Mouse (Mus musculus): ENCODE measurements at regions not wholly inside any gene's neighbourhood (a gene's known extent, or its start where the extent isn't known, plus 50 kb on each side); places are given as distances from the start of the nearest gene placed in this dataset.

DNA sequence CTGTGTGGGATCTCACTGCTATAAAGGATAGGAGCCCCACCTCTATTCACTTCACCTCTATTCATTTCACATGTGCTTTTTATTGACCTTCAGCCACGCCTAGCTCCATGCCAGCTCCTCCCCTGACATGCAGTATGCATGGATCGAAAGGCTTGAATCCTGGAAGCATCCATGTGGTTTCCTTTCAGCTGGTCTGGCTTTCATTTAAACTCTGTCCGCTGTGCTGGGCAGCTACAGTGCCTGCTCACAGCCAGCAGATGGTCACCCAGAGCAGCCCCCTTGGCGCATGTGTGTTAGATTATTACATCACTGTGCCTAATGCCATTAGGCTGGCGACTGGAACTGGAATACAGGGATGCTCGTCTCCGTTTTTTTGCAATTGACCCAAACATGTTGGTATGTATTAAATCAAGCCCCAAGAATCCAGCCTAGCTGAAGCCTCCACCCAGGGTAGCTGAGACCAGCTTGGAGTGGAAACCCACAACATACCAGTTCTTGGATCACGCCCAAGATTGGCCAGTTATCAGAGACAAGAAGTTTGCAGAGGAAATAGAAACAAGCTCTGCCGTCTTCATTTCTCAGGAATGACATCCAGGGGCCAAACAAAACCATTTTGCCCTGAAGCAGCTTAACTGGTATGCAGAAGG, 113.2 kb downstream of the Inhbb start:
- DNase-seq (ENCODE audit: low read depth, low spot score) = no peak

DNA sequence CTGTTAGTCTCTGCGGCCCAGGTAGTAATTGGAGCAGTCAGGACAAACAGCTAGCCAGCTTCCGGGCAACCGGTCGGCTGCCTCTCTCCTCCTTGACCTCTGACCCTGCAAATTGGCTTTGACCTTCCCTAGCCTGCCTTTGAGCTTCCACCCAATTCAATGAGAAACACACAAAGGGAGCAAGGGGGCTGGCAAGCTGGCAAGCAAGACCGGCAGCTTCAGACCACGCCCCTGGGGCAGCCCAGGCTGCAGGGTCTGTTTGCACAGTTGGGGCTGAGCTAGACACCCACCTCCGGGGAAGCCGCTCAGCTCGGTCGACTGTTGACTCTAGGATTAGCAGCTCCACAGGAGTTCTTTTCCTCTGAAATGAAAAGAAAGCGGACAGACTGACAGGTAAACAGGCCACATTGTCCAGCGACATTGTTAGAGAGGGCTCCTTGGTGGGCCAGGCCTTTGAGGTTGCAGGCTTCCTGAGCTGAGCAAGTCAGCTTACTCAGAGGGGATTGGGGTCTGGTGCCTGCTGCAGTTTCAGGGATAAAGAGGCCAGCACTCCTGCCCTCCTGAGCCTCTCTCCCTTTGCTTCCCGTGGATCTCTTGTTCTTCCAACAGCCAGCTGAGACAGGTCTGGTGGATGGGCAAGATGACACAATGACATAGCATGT, 116.6 kb downstream of the Inhbb start:
- peak; percentile 95 for DNase-seq (ENCODE audit: low read depth, low spot score)

DNA sequence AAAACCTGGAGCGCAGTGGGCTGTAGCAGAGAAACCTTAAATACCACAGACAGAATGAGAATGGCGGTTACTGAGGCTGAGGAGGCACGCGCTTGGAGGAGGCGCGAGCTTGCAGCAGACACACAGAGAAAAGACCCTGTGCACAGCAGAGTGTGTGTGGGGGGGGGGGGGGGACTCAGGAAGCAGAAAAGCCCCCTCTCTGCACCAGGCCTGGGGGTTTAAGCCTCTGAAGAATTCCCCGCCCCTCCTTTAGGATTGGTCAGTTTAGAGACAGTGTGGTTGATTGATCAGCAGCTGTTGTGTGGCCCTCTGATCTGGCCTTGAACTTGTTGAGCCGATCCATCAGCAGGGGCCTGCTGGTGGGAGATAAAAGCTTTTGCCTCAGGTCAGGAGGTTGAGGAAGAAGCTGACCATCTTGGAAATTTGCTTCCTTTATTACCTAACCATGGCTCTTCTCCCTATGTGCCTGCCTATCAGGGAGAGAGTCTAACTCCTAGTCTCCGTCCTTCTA, 117.5 kb downstream of the Inhbb start:
- peak; percentile 50 for DNase-seq (ENCODE audit: low read depth, low spot score)

DNA sequence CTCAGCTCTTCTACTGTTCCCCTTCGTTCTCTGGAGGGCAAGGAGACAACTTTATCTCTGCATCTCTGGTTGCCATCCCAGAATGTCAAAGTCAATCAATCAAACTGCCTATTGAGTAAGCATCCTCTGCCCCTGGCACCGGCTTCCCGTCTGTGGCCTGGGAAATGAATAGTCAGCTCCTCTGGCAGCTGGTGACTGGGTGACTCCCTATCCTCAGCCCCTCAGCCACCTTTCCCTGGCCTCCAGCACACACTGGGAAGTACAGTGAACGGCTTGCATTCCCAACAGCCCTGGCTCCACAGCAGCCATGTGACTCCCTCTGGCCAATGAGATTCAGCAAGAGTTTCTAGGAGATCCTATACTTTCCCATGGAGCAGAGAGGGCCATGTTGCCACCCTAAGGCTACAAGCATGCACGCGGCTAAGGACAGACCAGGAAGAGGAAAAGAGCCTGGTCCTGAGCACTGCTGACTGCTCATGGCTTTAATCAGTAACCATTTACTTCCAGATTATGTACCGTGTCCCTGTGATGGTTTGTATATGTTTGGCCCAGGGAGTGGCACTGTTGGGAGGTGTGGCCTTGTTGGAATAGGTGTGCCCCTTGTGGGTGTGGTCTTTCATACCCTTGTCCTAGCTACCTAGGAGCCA, 119.6 kb downstream of the Inhbb start:
- peak; percentile 92 for DNase-seq (ENCODE audit: low read depth, low spot score)

DNA sequence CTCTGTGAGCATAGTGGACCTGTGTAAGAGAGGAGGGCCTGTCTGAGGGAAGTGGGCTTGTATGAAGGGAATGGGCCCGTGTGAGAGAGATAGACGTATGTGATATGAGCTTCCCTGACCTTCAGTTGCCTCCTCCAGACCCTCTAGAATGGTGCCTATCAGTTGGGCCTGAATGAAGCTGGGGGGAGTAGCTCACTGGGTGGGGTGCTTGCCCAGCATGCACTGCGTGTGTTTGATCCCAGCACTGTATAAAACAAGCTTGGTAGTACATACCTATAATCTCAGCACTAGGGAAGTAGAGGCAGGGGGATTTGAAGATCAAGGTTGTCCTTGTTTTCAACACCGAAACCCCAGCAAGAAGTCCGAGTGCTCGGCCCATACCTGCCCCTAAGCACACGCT, 120.1 kb downstream of the Inhbb start:
- DNase-seq (ENCODE audit: low read depth, low spot score) = no peak

DNA sequence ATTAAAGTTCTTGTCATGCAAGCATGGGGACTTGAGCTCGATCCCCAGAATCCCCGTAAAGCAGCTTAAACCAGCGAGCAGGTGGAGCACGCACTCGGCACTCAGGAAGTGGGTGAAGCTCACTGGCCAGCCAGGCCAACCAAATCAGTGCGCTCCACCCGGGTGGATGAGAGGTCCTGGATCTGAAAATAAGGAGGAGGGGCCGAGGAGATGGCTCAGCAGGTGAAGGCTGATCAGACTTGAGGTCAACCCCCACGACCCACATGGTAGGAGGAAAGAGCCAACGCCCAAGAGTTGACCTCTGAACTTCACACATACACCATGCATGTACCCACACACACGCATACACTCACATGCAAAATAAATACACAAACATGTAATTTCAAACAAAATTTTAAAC, 120.8 kb downstream of the Inhbb start:
- DNase-seq (ENCODE audit: low read depth, low spot score) = peak; percentile 40

DNA sequence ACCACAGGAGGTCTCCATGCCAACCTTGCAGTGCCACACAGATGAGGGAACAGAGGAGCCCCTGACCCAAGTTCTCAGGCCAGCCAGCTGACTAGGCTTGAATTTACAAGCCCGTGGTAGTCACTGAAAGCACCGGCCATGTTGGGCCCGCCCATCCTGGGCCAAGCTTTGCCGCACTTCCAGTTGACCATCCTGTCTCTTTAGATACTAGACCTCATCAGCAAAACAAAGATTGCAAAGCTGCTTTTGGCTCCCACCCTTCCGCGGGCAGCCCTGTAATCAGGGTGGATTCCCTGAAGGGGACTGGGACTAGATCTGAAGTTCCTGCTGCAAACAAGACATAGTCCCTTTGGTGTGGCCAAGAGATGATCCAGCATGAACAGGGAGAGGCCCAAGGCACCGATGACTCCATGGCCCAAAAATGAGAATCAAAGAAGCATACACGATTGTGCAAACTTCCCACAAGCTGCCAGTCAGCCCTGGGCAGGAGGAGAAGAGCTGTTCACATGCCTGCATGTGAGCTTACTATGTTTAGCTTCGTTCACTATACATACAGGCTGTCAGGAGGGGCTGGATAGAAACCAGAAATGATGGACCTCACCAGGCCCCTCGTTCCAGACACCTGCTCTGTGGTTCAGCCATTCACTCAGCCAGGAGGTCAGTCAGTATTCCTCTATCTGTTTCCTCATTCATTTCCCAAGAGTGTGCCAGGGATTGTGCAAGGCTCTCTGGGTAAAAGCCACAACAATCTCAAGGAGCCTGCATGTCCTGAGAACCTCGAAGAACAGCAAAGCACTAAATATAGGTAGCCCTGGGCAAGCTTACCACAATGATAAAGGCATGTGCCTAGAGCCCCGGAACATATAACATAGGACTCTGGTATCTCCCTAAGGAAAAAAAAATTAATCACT, 122.0 kb downstream of the Inhbb start:
- peak; percentile 76 for DNase-seq (ENCODE audit: low read depth, low spot score)

DNA sequence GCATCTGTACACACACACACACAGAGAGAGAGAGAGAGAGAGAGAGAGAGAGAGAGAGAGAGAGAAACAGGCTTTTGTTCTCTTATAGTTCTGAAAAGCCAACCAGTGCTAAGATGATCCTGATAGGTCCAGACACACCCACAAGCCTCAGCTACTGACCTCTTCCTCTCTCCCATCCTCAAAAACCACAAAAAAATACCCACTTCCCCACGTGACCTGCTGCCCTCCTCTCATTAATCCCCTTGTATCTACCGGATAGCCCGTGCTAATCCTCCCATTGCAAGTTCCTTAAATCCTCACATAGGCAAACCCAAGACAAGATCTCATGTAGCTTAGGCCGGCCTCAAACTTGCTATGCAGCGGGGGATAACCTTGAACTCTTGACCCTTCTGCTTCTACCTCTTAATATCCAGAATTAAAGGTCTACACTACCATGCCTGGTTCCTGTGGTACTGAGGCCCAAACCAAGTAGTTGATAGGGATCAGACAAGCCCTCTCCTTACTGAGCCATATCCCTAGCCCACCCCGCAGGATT, 123.3 kb downstream of the Inhbb start:
- peak; percentile 35 for DNase-seq (ENCODE audit: low read depth, low spot score)

DNA sequence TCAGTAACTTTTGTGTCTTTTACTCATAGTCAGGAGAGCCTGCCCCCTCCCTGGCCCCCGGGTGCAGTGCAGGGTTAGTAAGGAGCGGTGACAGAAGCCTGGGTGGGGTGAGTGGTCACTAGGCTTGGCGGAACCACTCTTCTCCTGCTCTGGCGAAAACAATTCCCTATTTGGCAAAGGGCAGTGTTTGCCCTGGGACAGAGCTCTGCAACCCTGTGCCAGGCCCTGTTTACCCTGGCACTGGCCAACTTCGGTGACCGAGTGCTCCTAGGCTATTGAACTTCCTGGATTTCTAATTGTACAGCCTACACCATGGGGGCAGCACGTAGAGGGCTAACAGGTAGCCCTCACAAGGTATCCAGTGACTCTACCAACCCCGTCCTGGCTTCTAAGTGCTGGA, 126.9 kb downstream of the Inhbb start:
- DNase-seq (ENCODE audit: low read depth, low spot score) = no peak

DNA sequence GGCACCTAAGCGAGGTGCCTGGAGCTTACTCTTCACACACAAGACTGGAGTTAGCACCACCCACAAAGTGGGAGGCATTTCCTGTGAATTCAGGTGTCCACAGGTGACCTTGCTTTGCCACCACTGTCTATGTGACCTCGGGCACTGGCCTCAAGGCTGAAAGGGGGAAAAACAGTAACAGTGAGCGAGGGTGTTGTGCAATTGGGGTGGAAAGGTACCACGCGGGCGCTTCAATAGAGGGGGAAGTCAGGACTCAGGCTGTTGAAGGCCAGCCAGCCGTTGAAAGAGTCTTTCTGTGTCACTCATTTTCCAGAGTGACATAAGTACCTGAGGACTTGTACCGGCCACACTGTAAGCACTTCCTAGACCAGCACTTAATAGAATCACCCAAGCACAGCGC, 128.2 kb downstream of the Inhbb start:
- no peak for DNase-seq (ENCODE audit: low read depth, low spot score)

DNA sequence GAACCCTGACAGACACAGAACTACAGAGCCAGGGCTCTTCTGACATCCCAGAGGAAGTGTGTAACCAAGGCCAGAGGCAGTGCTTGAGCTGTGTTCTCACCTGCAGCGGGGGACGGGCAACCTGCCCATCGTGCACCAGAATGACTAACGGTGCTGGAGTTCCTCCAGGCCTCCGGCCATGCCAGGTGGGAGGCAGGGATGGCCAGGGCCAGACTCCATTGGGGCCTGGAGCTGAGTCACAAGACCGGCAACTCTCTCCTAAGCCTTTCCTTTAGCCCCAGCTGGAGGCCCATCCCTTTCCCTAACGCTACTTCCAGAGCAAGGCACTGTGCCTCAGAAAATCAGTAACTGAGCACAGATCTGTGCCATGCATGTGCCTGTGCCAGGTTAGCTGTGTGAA, 129.8 kb downstream of the Inhbb start:
- no peak for DNase-seq (ENCODE audit: low read depth, low spot score)

DNA sequence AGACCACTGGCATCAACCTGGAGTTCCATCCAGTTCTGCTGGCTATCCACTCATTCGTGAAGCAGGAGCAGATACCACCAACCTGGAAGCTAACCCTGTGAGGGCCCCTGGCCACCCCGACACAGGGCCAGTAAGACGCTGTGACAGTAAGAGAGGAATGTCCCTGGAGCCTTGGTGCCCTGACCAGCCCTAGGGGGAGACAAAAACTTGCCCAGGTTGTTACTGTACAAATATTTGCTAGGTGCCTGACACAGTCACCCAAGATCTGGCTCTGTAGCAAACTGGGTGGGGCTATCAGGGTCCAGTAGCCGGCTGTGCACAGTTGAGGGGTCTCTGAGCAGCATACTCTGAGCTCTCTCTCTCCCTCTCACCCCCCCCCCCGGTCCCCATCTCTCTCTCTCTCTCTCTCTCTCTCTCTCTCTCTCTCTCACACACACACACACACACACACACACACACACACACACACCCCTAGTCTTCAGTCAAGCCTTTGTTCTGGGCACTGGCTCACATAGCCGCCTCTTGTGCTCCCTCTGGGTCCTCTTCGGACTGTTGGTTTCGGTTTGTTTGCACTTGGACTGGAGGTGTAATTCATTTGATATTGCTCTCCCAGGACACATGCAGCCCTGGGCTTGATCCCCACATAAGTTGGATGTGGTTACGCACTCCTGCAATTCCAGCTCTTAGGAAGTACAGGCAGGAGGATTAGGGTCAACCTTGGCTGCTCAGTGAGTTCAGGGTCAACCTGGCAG, 131.7 kb downstream of the Inhbb start:
- no peak for DNase-seq (ENCODE audit: low read depth, low spot score)

DNA sequence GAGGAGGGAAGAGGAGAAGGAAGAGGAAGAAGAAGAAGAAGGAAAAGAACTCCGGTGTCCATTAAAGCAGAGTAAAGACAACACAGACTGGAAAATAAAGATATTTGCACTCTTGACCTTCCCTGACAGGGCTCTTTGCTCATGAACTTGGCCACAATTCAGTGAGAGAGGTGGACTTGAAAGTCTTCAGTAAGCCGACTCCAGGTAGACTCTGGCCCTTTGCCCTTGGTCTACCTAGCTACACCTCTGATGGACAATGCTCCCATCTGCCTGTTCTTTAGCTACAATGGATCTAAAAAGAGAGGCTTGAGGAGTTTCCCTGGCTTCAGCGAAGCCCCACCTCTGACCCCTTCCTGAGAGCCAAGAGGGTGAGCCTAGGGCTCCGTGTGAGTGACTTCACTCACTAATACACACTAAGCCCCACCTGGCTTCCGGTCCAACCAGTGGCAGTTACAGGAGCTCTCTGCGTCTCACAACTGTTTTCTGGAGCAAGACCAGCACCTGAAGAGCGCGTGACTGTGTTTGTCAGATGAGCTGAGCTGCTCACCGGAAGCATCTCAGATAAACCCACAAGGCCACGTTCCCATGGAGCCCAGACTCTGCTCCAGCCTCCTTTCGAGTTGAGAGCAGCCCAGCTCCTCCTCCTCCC, 132.4 kb downstream of the Inhbb start:
- DNase-seq (ENCODE audit: low read depth, low spot score) = no peak

DNA sequence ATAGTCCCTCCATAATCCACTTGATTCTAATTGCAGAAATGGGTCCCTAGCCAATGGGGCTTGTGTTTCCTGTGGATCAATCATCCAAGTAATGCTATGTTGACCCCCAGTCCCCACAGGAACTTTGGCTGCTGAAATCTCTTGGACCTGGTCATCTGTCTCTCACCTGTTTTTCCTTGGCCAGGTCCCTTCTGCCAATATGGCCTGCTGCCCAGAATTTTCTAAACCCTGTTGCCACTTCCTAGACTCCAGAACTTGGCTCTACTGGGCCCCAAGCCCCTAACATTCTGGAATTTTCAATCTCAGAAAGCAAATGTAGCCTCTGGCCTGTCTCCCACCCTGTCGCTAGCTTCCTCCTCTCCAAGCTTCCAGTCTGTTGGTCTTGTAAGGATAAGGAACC, 139.6 kb downstream of the Inhbb start:
- DNase-seq (ENCODE audit: low read depth, low spot score) = no peak

DNA sequence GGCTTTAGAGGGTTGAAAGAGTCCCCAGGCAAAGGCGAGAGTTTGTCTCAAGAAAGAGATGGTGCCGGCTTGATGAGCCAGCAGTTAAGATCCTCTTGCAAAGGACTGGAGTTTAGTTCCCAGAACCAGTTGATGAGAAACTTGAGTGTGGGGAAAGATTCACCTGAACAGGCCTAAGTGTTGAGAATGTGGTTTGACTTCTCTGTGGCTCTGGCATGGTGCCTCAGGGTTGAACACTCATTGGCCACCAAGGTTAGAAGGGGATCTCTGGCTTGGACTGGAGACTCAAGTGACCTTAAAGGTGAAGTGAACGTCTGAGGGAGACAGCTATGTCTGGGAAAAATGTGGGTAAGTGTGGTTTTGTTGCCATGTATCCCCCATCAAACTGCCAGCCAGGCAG, 142.8 kb downstream of the Inhbb start:
- no peak for DNase-seq (ENCODE audit: low read depth, low spot score)

DNA sequence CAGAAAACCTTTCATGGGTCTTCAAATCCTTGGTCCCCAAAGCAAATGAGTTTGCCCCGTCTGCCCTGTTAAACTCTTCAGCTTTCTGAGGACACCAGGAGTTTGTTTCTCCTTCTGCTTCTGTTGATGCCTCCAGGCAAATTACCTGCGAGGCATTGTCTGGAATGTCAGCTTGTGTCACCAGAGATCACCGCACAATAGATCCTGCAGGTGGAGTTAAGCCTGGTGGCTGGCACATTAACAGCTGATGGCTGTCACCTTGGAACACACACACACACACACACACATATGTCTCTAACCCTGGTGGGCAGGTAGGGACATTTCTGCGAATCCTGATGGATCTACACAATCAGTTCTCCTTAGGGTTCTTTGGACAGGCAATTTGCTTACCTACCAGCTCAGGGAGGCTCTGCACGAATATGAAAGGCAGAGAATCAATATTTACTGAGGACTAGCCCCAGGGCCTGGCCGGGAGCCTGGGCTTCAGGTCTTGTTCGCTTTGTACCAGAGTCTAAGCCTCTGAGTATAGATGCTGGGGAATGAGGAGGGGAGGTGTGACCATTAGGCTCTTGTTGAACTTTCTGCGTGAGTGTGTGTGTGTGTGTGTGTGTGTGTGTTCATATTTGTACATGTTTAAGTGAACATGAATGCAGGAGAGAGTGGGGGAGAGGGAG, 143.4 kb downstream of the Inhbb start:
- peak; percentile 50 for DNase-seq (ENCODE audit: low read depth, low spot score)

DNA sequence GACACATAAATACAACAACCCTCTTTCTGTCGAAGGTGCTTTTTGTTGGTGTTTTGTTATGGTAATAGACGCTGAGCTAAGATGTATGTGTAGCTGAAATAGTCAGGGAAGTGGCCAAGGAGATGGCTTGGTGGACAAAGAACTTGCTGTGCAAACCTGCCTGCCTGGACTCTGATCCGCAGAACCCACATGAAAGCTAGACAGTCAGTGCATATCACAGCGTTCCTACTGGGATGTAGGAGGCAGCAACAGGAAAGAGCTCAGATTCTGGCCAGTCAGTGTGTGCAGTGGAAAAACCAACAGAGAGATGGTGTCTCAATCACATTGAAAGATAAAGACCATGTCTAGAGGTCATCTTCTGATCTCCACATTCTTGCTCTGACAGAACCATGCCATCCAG, 144.1 kb downstream of the Inhbb start:
- no peak for DNase-seq (ENCODE audit: low read depth, low spot score)

DNA sequence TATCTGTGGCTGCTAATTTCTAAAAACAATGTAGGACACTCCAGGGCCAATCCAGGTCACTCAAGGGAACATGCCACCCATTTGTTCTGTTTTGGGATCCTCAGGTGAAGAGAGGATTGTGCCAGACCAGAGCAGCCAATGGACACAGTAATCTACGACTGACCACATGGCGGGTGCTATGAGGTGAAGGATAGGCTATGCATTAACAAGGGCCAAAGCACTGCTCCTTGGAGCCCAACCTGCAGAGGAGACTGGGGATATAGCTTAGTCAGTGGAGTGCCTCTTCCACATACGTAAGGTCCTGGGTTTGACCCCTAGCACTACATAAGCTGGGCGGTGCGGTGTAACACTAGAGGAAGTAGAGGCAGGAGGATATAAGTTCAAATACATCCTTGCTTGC, 156.0 kb downstream of the Inhbb start:
- no peak for DNase-seq (ENCODE audit: low read depth, low spot score)

DNA sequence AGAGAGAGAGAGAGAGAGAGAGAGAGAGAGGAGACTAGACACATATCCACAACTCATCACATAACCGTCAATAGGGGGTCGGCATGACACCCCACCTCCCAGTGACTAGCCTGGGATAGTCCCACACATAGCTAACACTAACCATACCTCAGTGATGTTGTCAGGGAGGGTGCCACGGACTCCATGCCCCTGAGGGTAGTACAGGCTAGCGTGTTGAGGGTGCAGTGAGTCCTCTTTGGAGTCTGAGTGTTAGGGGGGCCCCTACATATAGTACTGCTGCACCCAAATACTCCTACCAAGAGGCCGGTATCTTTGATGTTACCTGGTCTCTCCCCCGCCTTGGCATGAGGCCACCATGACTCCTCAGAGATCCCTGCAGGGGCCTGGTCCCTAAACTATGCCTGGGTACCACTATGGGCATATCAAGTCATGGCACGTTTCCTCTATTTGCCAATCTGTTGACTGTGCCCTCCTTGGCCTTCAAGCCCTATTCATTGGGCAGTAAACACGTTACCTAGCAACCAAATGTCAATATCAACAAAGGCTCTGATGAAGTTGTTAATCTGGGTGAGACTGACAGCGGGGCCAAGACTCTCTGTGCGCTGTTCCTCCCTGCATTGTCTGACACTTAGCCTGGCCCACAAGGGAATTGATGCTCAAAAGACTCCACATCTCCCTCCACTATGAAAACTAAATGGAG, 156.7 kb downstream of the Inhbb start:
- no peak for DNase-seq (ENCODE audit: low read depth, low spot score)

All from ZHBTc4 (cell line).